Mouse (Mus musculus): Measurements from ENCODE around the gene Fgfr2.

The Fgfr2 gene

GRCm38 (mm10) chr7:133088411-133088810 lies 34.7 kb downstream of the Fgfr2 start:
- no peak for DNase-seq (ENCODE audit: low read depth, low spot score)

GRCm38 (mm10) chr7:133085408-133085807 lies 37.7 kb downstream of the Fgfr2 start:
- peak; percentile 82 for DNase-seq (ENCODE audit: low read depth, low spot score)

GRCm38 (mm10) chr7:133083936-133084614 lies 39.1 kb downstream of the Fgfr2 start:
- no peak for DNase-seq (ENCODE audit: low read depth, low spot score)

GRCm38 (mm10) chr7:133078929-133079328 lies 44.2 kb downstream of the Fgfr2 start:
- DNase-seq (ENCODE audit: low read depth, low spot score), result no peak

GRCm38 (mm10) chr7:133074462-133075133 lies 48.6 kb downstream of the Fgfr2 start:
- DNase-seq (ENCODE audit: low read depth, low spot score), result no peak

- no peak for DNase-seq (ENCODE audit: low read depth, low spot score)
Observed at GRCm38 (mm10) chr7:133073147-133073651, 50.0 kb downstream of the Fgfr2 start.

- DNase-seq (ENCODE audit: low read depth, low spot score), result no peak
Observed at GRCm38 (mm10) chr7:133072535-133072934, 50.6 kb downstream of the Fgfr2 start.

GRCm38 (mm10) chr7:133067321-133067841 lies 55.8 kb downstream of the Fgfr2 start:
- DNase-seq (ENCODE audit: low read depth, low spot score), result no peak

- no peak for DNase-seq (ENCODE audit: low read depth, low spot score)
Observed at GRCm38 (mm10) chr7:133066776-133067175, 56.4 kb downstream of the Fgfr2 start.

- DNase-seq (ENCODE audit: low read depth, low spot score), result peak; percentile 44
Observed at GRCm38 (mm10) chr7:133062055-133062454, 61.1 kb downstream of the Fgfr2 start.

GRCm38 (mm10) chr7:133060170-133060569 lies 63.0 kb downstream of the Fgfr2 start:
- DNase-seq (ENCODE audit: low read depth, low spot score), result no peak

GRCm38 (mm10) chr7:133059517-133060104 lies 63.5 kb downstream of the Fgfr2 start:
- no peak for DNase-seq (ENCODE audit: low read depth, low spot score)

GRCm38 (mm10) chr7:133059150-133059509 lies 64.0 kb downstream of the Fgfr2 start:
- no peak for DNase-seq (ENCODE audit: low read depth, low spot score)

- DNase-seq (ENCODE audit: low read depth, low spot score), result no peak
Observed at GRCm38 (mm10) chr7:133058496-133059149, 64.5 kb downstream of the Fgfr2 start.

- no peak for DNase-seq (ENCODE audit: low read depth, low spot score)
Observed at GRCm38 (mm10) chr7:133056924-133057323, 66.2 kb downstream of the Fgfr2 start.

GRCm38 (mm10) chr7:133054486-133054885 lies 68.7 kb downstream of the Fgfr2 start:
- no peak for DNase-seq (ENCODE audit: low read depth, low spot score)

GRCm38 (mm10) chr7:133053757-133054156 lies 69.4 kb downstream of the Fgfr2 start:
- no peak for DNase-seq (ENCODE audit: low read depth, low spot score)

- no peak for DNase-seq (ENCODE audit: low read depth, low spot score)
Observed at GRCm38 (mm10) chr7:133052819-133053218, 70.3 kb downstream of the Fgfr2 start.

GRCm38 (mm10) chr7:133050681-133051080 lies 72.5 kb downstream of the Fgfr2 start:
- no peak for DNase-seq (ENCODE audit: low read depth, low spot score)

- no peak for DNase-seq (ENCODE audit: low read depth, low spot score)
Observed at GRCm38 (mm10) chr7:133048085-133048630, 75.0 kb downstream of the Fgfr2 start.

GRCm38 (mm10) chr7:133047287-133047686 lies 75.9 kb downstream of the Fgfr2 start:
- DNase-seq (ENCODE audit: low read depth, low spot score), result no peak

GRCm38 (mm10) chr7:133044721-133045120 lies 78.4 kb downstream of the Fgfr2 start:
- no peak for DNase-seq (ENCODE audit: low read depth, low spot score)
